Mouse (Mus musculus) ovary, adult 18-20 months (tissue): ENCODE data around the gene Epha4.

ENCODE experiments used
- DNase-seq: peaks from one replicate; pipeline ENCODE4 v3.0.0; 2022; ENCODE audit warnings: low spot score, mixed read lengths

Gene Epha4

DNA sequence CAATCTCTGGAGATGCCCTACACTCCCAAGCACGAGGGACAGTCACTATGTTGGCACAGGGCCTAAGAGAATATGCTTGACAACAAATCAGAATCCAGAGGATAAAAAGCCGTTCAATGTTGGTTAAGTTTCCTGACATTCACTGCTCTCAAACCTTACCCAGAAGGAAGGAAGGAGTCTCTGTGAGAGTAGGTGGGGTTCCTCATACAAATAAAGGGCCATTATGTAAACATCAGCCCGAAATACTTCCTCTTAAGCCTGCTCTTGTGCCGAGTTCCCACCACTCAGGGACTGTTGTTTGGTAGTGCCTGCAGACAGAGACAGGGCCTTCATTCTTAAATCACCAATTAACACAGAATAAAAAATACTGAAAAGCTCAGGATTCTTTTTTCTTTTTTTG lies 72.9 kb downstream of the Epha4 start:
- DNase-seq: no peak

- no peak for DNase-seq
Observed at GRCm38 (mm10) chr1:77441401-77441800, 73.5 kb downstream of the Epha4 start.

- DNase-seq: no peak
Observed at GRCm38 (mm10) chr1:77440512-77440911, 74.4 kb downstream of the Epha4 start.

- DNase-seq: no peak
Observed at GRCm38 (mm10) chr1:77439383-77440074, 75.4 kb downstream of the Epha4 start.

DNA sequence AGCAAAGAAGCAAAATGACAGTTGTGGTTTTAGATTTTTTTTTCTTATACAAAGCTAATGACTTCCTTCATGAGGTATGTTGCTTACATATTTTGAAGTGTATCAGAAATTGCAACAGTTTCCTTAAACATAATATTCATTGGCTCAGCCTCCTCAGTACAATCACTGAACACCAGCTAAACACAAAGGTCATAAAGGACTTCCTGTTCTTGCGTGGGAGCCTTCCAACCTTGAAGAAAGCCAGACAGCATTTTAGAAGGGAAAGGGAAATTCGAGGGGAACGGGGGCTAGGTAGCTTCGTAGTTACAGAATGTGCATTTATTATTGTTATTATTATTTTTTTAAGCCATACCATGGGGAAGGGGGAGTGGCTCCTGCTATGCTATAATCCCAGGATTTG lies 76.2 kb downstream of the Epha4 start:
- DNase-seq: no peak

GRCm38 (mm10) chr1:77437881-77438610 lies 76.8 kb downstream of the Epha4 start:
- DNase-seq: no peak

GRCm38 (mm10) chr1:77435045-77435444 lies 79.8 kb downstream of the Epha4 start:
- no peak for DNase-seq

GRCm38 (mm10) chr1:77433148-77433547 lies 81.7 kb downstream of the Epha4 start:
- no peak for DNase-seq

DNA sequence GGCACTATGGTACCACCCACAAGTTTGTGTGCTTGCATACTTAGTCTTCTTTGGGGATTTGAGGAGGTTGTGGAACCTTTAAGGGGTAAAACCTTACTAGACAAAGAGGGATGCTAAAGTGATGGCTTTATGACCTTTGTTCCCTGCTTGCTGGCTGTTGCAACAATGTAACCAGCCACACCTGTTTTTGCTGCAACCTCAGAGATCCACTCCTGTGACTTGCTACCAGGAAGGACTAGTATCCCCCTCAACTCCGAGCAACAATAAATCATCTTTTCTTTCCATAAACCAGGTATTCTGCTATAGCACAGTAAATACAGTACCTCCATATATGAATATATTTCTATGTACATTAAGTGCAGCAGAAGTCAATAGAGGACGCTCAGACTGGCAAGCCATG lies 82.4 kb downstream of the Epha4 start:
- no peak for DNase-seq

DNA sequence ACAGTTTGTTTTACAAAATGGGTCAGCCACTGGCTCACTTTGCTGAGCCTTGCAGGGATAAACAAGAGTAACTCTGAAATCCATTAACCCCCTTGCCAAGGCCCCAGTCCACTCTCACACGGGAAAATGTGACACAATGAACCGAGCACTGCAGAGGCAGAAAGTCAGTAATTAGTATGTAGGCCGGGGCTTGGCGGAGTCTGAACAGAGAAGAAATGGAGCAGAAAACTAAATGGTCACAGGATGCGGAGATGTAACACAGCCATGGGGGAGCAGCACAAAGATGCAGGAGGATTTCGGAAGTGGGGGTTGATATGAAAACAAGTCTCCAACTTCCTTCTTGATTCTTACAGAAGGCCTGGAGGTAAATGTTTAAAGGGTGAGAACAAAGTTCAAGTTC lies 85.7 kb downstream of the Epha4 start:
- no peak for DNase-seq

- no peak for DNase-seq
Observed at GRCm38 (mm10) chr1:77426956-77427355, 87.9 kb downstream of the Epha4 start.

DNA sequence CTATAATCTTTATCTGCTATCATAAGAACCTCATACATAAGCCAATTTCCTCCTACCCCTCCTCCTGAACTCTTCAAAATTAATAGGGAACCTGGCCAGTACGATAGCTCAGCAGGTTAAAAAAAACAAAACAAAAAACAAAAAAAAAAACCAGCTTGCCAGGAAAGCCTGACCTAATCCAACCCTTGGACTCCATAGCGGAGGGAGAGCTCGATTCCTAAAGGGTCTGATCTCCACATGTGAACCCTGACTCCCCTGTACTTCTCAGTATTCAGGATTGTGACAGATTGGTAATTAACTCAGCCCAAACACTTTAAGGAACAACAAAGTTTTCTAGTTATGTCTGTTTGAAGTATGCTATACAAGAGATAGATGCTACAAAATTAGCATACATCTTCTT lies 89.7 kb downstream of the Epha4 start:
- DNase-seq: no peak

DNA sequence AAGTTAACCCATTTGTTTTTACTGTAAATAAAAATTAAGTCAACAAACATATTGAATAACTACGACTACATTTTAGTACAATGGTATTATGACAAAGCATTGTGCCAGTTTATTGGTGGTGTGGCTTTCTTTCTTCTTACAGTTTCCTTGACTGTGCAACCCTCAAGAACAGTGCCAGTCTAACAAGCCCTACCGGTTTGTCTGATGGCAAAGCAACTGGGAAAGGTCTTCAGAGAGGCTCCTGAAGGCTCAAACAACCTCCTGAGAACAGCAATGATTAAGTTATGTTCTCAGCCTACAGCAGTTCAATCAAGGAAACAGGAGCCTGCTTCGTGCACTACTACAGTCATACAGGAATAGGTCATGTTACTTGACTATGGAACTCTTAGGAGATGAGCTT lies 93.8 kb downstream of the Epha4 start:
- DNase-seq: no peak

- DNase-seq: no peak
Observed at GRCm38 (mm10) chr1:77420348-77420747, 94.5 kb downstream of the Epha4 start.

DNA sequence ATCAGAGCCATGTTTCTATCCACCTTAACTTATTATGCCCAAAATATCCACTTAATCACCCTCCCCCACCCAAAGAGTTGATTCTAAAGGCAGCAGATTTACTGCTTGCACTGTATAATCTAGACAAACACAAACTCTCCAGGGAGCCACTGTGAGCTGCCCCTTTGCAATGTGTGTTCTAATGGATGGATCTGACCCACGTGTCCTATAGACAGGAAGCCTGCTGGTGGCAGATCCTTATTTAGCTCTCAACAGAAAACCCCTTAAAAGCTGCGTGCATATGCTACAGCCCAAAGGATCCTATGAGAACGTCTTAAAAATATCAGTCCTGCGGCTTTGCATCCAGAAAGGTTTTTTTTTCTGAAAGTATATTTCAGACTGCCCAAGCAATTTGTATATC lies 98.0 kb downstream of the Epha4 start:
- no peak for DNase-seq

DNA sequence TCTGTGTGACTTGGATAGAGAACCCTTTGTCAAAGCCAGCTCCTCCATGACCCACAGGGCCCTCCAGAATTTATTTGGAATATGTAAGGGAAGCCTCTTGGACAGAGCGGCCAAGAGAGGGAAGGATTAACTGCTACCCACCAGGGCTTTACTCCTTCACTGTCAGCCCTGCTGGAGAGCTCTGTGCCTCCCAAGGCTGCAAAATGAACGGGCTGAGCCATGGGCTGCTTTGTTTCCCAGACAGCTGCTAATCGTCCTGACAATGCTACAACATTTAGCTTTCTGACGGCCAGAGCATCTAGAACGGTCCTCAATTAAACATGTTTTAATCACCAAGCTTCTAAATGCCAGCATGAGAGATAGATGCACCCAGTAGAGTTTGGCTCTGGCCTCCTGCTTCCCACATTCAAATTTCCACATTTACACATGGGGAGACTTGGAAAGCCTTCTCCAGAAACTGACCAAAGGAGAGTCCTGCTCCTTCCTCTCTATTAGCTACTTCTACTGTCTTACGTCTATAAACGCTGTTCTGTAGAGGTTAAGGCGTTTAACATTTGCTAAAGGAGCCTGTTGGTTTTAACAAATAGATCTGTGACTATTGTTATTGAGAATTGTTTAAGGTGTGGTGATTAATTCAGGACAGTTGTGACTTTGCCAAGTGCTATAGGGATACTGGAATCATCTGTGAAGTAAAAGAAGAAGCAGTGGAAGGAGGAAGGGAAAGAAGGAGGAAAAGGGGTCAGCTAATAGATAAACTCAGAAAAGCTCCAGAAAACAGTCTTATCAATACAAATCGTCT lies 101.8 kb downstream of the Epha4 start:
- no peak for DNase-seq

GRCm38 (mm10) chr1:77412285-77412684 lies 102.6 kb downstream of the Epha4 start:
- DNase-seq: no peak

DNA sequence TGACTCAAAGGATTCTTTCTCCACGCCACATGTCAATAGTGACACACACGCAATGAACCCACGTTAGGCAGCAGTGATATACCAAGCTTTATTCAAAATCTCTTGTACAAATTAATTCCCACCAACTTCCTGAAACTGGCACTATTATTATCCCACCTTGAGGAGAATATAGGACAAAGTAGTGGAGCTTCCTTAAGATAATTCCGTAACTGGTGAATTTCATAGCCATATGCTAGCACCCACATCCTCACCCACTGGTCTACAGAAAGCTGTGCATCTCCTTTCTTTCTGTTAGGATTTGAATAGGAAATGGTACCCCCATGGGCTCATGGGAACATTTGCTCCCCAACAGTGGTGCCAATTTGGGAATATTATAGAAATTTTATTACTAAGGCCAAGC lies 103.7 kb downstream of the Epha4 start:
- no peak for DNase-seq

DNA sequence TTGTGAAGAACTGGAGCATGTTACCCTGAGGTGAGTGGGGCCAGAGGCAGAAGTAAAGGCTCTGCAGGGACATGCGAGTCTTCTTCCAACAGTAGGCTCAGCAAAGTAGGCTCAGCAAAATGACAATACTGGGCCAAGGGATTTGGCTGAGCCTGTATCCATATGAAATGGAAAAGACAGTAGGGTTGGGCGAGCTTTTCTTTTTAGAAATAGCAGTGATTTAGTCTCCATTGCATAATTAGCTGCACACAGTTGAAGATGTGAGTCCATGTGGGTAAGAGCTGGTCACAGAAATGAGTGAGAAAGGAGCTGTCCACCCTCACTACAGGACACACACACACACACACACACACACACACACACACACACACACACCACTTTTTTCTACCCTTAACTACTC lies 104.2 kb downstream of the Epha4 start:
- DNase-seq: no peak

- no peak for DNase-seq
Observed at GRCm38 (mm10) chr1:77410153-77410552, 104.7 kb downstream of the Epha4 start.

GRCm38 (mm10) chr1:77409509-77409908 lies 105.4 kb downstream of the Epha4 start:
- DNase-seq: no peak

DNA sequence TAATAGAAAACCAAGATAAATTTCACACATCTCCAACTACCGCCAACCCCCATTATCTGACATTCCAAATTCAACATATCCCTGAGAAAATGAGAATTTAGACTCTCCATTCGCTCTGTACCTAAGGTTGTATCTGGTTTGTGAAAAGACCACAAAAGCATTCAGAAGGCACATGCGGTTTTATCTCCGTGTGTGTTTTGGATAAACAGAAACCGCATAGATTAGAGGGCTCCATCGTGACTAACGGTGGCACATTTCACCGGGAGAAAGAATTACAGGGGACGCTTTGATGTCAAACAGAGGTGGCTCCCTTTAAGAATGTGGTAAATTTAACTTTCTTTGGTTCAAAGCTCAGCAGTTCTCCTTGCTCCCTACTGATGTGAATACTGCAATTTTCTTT lies 107.5 kb downstream of the Epha4 start:
- no peak for DNase-seq

GRCm38 (mm10) chr1:77406631-77407030 lies 108.3 kb downstream of the Epha4 start:
- no peak for DNase-seq
